Mouse (Mus musculus): ENCODE measurements around the gene Scly. TPM values are rescaled to one million over a fixed set of nuclear protein-coding genes. Genes with fewer than 3 reads are reported as not detected.
A peak's percentile ranks its signal among the peaks of the same experiment; 100 is the strongest.

Gene Scly
- total RNA-seq, 2 experiments from 2014 or later, result 9.4 to 12.1 TPM

GRCm38 (mm10) chr1:91351249-91351648, 53.1 kb downstream of the Scly start:
- intact Hi-C loops (cut with DNase I), result no loop called here
- DNase-seq, result no peak

GRCm38 (mm10) chr1:91352277-91352676, 54.1 kb downstream of the Scly start:
- intact Hi-C loops (cut with DNase I), result no loop called here
- no peak for DNase-seq

DNA sequence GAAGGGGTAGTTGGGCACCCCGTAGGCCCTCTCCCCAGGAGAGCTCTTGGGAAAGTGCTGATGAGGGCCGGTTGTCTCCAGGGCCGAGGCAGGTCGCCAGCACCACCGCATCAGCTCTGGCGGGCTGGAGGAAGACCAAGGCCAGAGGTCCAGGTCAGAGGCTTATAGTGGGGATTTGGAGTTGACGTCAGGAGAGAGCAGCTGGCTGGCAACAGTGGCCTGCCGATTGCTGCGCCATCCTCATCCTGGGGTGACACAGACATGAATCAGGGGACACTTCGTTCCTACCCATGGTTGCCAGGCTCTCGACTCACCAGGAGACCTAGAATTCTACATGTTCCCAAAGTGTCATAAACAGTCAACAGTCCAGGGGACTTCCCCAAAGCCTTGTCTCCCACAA, 58.0 kb downstream of the Scly start:
- DNase-seq, result no peak
- intact Hi-C loops (cut with DNase I), result no loop called here

DNA sequence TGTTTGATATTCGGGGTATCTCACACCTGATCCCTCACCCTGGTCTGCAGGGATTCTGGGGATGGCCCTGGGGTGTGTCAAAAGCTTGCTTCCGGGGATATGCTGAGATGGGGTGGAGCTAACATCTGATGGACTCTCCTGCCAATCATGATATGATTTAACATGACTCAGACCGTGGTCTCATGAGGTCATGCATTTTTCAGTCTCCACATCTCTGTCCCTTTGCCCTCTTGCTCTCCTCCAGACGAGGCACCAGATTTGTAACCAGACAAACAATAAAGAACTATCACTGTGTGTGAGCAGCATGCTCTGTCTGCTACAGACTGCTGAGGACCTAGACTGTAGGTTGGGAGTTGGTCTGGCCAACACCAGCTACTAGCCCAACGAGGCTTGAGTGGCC, 64.0 kb downstream of the Scly start:
- intact Hi-C loops (cut with DNase I), result no loop called here
- DNase-seq, result no peak

DNA sequence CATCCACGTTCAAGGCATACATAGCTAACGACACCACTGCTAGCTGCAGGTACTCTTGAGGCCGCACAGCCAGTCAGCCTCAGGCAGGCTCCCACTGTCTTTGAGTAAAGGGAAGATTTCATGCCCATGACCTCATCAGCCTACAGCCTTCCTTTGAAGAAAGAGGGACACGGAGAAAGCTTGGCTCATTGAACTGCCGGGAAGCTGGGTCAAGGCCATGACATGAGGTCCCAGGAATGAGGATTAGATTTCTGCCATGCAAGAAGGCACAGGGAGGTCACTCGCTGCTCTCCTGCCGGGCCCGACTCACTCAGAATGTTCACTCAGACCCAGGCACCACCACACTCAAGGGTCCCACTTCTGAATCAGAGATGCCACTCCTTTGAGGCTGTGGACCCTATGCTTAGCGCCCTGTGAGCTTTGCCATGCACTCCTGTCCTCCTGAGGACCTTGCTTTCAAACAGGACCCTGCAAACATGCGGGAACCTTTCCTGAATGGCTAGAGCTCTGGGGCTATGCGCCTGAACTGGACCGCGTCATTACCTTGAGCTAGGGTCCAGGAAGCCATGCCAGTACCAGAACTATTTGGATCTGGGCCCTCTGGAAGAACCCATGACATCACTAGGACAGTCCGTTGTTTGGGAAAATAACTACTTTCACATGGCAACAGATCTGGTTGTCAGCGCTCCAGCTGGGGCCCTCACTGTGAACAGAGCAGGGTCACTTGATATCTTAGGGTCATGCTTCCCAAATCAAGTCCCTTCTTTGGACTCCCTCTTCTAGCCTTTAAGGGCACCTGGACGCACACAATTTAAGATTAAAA, 66.9 kb downstream of the Scly start:
- intact Hi-C loops (cut with DNase I), result no loop called here
- no peak for DNase-seq

- DNase-seq, result no peak
- intact Hi-C loops (cut with DNase I), result no loop called here
Measured at GRCm38 (mm10) chr1:91365816-91366214, 67.7 kb downstream of the Scly start.

GRCm38 (mm10) chr1:91366215-91367108, 68.3 kb downstream of the Scly start, which contains the start of gene Erfe:
Gene Erfe, plus strand, starts transcription at chr1:91366430.
- DNase-seq, result peak; percentile 63 to 68
- intact Hi-C loops (cut with DNase I), result no loop called here

GRCm38 (mm10) chr1:91367295-91367694, 69.2 kb downstream of the Scly start:
- no peak for DNase-seq
- intact Hi-C loops (cut with DNase I), result no loop called here

- intact Hi-C loops (cut with DNase I), result no loop called here
- DNase-seq, result no peak
Measured at GRCm38 (mm10) chr1:91369408-91369807, 71.3 kb downstream of the Scly start.

GRCm38 (mm10) chr1:91370055-91370454, 71.9 kb downstream of the Scly start:
- no peak for DNase-seq
- intact Hi-C loops (cut with DNase I), result no loop called here

Other genes with a start within 250 kb of the Scly start
- not detected for gene Rbm44, start 153.2 kb upstream of the Scly start, total RNA-seq (2021)
- gene Ramp1, start 118.5 kb upstream of the Scly start, total RNA-seq (2021), result 10 to 100 TPM; 21.1 to 23.7 TPM
- gene Ube2f, start 48.0 kb upstream of the Scly start, total RNA-seq (2021), result 10 to 100 TPM; 56.1 to 58.7 TPM
- gene Espnl, start 23.7 kb downstream of the Scly start, total RNA-seq (2021), result under 1 TPM; 0.05 to 0.10 TPM
- gene Klhl30, start 52.7 kb downstream of the Scly start, total RNA-seq (2021), result 10 to 100 TPM; 55.0 to 66.7 TPM
- gene Erfe, start 68.1 kb downstream of the Scly start, total RNA-seq (2021), result 1 to 10 TPM; 1.8 to 2.1 TPM
- 10 to 100 TPM; 33.2 TPM for gene Ilkap, start 100.5 kb downstream of the Scly start, total RNA-seq (2021)
- 1 to 10 TPM; 7.5 to 7.9 TPM for gene Hes6, start 115.7 kb downstream of the Scly start, total RNA-seq (2021)
- 1 to 10 TPM; 6.7 to 9.9 TPM for gene Per2, start 161.0 kb downstream of the Scly start, total RNA-seq (2021)
- 1 to 10 TPM; 2.7 to 3.4 TPM for gene Traf3ip1, start 196.3 kb downstream of the Scly start, total RNA-seq (2021)
- 10 to 100 TPM; 11.9 to 12.7 TPM for gene Asb1, start 242.2 kb downstream of the Scly start, total RNA-seq (2021)